Mouse (Mus musculus): ENCODE measurements around the gene Scgb1c1.
A peak's percentile ranks its signal among the peaks of the same experiment; 100 is the strongest.

Scgb1c1 gene

DNA sequence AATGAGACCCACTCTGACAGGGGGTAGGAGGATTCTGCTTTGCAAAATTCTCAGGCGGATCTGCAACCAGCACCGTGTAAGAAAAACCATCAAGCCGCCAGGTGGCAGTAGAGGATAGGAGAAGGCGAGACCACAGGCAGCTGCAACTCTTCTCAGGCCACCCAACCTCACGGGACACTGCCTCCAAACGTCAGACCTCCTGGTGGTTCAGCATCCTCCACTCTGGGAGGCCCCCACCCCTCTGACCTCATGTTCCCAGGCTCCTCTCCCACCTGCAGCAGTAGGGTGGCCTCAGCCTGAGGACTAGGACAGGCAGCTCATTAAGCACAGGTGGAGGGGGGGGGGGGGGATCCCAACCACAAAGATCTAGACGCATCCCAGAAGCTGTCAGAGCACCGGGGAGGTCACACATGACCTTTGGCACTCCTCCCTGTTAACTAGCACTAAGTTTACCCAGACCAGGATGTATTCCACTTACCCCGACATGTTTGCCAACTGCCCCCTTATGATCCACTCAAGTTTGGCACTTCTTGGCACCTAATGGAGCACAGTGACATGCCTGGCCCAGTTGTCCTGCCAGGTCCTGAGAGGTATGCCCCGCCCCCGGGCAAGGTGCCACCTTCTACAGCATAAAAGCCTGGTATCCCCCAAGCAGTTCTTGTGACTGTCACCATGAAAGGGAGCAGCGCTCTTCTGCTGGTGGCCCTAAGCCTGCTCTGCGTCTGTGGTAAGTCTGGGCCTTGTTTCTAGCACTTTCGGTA, at the start of gene Scgb1c1:
Scgb1c1 (plus strand) TSS at position 643 of the 761 bp plus-strand sequence.
- DNase-seq: peak; percentile 75

GRCm38 (mm10) chr7:140797619-140798018, 47.7 kb upstream of the Scgb1c1 start:
- no peak for DNase-seq

- no peak for DNase-seq
Observed at GRCm38 (mm10) chr7:140798212-140798611, 47.1 kb upstream of the Scgb1c1 start.

- no peak for DNase-seq
Observed at GRCm38 (mm10) chr7:140802629-140803028, 42.7 kb upstream of the Scgb1c1 start.

- DNase-seq: no peak
Observed at GRCm38 (mm10) chr7:140805704-140806103, 39.6 kb upstream of the Scgb1c1 start.

DNA sequence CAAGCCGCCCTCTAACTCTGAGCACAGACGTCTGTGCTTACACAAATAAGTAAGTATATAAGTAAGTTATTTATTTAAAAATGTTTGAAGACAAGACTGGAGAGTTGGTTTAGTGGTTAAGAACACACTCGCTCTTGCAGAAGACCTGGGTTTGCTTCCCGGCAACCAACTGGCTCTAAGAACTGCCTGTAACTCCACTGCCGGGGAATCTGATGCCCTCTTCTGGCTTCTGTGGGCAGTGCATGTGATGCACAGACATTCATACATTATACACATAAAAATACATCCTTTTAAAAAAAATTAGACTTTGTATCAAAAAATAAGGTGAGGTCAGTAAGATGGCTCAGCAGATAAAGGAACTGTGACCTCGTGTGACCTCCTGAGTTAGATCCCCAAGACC, 34.9 kb upstream of the Scgb1c1 start:
- DNase-seq: no peak

DNA sequence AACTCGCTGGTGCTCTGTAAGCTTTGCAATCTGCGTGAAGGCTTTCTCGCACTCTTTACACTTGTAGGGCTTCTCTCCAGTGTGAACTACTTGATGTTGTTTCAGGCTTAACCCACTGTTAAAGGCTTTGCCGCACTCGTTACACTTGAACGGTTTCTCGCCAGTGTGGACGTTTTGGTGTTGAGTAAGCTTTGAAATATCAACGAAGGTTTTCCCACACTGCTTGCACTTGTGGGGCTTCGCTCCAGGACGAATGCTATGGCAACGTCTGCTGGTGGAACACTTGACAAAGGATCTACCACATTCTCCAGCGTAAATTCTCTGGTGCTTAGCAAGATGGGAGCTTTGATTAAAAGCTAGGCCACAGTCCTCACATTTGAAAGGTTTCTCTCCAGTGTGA, 33.6 kb upstream of the Scgb1c1 start:
- DNase-seq: no peak

DNA sequence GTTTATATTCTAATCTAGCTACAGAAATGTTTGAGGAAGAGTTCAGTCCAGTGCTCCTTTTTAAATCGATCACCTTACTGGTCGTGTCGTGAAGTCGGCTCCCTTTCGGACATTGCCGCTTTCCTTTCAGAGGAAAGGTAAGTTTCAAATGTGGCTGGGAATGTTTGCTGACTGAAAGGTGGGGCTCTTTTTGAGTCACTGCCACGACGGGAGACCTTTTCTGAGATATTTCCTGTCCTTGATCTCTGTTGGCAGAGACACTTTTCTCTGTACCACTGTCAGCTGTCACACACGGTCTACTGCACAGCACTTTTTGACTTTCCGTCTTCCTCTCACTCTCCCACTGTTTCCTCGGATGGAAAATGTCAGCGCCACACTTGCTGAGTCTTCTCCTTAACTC, 32.5 kb upstream of the Scgb1c1 start:
- DNase-seq: no peak

DNA sequence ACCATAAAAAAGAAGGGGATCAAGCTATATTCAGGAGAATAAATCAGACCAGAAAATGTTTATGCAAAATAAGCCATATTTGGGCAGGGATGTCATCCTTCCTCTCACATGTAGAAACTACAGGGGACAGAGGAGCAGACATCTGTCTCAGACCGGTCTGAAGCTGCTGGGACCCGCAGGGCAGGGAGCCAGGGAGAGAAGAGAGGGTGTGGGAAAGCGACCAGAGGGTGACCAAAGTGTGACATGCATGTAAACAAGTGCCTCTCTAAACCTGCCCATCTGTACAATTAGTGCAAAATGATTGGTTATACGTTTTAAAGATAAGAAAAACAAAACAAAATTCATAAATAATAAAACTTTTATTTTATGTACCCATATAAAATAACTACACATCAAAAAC, 25.2 kb upstream of the Scgb1c1 start:
- DNase-seq: no peak

DNA sequence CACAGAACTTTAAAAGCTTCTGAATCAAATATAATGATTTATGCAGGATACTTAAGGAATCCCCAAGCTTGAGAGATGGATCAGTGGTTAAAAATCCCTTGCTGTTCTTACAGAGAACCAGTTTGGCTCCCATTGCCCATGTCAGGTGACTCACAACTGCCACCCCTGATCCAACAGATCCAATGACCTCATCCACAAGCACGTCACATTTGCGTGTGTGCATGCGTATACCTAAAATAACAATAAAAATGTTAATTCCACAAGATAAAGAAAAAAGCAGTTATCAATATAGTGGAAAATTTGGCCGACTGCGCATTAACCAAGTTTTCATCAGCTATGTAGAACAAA, 24.1 kb upstream of the Scgb1c1 start:
- peak; percentile 45 for DNase-seq

- DNase-seq: peak; percentile 86
Observed at GRCm38 (mm10) chr7:140821653-140822329, 23.6 kb upstream of the Scgb1c1 start, which contains the start of gene Zfp941. Gene Zfp941, minus strand, starts transcription at chr7:140822178.

- no peak for DNase-seq
Observed at GRCm38 (mm10) chr7:140822731-140823130, 22.6 kb upstream of the Scgb1c1 start.

GRCm38 (mm10) chr7:140828171-140828881, 17.0 kb upstream of the Scgb1c1 start:
- DNase-seq: peak; percentile 85

GRCm38 (mm10) chr7:140831447-140831846, 13.9 kb upstream of the Scgb1c1 start:
- DNase-seq: no peak

DNA sequence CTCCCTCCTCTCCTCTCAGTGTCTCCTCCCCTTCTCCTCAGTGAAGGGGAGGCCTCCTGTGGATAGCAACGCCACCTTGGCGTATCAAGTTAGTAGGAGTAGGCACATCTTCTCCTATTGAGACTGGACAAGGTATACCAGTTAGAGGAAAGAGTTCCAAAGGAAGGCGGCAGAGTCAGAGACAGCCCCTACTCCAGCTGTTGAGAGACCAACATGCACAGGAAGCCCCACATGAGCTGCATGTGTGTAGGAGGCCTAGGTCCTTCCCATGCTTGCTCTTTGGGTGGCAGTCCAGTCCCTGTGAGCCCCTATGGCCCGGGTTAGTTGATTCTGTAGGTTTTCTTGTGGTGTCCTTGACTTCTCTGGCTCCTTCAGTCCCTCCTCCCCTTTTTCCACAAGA, 12.0 kb upstream of the Scgb1c1 start:
- no peak for DNase-seq

DNA sequence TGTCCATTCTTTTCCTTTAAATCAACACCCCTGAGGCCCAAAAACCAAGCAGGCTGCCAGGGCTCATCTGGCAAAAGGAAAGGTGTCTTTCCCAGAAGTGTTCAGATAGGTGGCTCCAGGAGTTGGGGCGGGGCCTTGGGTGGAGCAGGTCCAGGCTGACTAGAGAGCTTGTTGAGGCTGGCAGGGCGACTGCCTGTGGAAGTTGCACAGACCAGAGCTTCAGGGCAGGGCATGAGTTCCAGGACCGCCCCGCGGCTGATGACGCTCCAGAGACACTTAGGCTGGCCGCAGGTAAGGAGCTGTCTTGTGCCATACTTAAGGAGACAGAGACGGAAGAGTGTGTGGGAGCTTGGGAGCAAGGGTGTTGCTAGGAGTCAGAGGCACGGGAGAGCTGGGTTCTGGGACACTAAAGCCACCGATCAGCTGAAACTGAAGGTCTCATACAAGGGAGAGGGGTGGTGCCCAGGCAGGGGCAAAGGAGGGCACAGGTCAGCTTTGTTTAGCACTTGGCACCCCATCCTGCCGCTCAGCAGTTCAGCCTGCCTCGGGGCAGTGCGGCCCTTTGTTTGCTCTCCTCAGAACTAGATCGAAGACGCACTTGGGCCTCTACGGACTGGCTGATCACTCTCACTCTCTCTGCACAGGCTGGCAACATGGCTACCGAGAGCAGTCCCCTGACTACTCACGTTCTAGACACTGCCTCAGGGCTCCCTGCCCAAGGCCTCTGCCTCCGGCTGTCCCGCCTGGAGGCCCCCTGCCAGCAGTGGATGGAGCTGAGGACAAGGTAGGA, 10.2 kb upstream of the Scgb1c1 start, which contains the start of gene Urah:
Urah (plus strand) TSS at position 51 of the 790 bp plus-strand sequence.
- no peak for DNase-seq

DNA sequence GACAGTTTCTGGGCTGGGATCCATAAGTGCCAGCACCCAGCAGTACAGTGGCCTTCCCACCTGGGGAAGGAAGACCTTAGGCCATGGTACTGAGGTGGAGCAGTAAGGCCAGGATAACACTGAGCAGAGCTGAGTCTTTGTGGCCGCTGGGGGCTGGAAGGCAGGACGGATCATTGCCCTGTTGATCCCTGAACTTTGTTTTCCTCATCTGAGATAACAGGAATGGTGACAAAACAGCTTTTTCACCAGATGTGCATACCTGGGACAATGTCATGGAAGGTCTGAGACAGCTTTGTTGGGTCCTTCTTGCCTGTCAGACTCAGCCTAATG, 9.6 kb upstream of the Scgb1c1 start:
- DNase-seq: no peak

GRCm38 (mm10) chr7:140836243-140837115, 8.9 kb upstream of the Scgb1c1 start:
- no peak for DNase-seq

GRCm38 (mm10) chr7:140839556-140839955, 5.8 kb upstream of the Scgb1c1 start:
- no peak for DNase-seq

- no peak for DNase-seq
Observed at GRCm38 (mm10) chr7:140840750-140841735, 4.3 kb upstream of the Scgb1c1 start.

GRCm38 (mm10) chr7:140843806-140844205, 1.5 kb upstream of the Scgb1c1 start:
- DNase-seq: no peak
